Comparison of ENCODE assay signal across 7 mouse cellular contexts in the genomic region with DNA sequence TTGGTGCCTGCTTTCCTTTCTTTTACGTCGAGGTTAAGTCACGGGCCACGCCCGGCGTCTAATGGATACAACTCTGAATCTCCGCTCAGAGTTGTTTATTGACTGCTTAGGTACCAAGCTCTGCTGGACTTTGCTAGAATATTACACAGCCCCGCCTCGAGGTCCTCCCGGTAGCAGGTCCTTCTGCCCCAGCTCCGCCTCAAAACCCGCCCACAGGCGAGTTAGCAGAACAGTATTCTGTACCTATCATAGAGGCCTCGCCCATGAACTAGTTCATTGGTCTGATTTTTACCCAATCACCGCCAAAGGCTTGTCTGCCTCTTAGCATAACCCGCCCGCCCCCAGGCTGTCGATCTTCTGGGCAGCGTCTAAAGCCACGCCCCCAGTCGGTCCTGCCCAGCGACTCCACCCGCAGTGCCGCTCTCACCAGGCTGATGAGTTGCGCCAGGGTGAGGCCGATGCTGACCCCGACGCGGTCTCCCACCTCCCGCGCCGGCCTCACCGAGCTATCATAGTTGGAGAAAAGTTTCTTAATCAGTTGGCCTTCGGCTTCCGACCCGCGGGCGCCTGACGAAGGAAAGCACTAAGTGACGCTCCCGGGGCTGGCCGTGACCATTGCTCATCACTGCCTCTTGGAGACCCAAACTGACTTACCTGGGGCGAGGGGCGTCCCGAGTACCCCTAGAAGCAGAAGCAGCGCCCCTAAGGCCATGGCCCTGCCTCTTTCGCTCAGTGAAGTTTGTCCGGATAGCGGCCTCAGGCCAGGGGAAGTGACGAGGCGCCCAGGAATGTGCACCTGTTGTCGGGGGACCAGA. TPM values are rescaled to one million over a fixed set of nuclear protein-coding genes. Genes with fewer than 3 reads are reported as not detected.
DNase-seq lines count a peak whose midpoint lies in the region; ATAC-seq lines count a peak whose summit lies in the region.

Gene Chrnb1, minus strand, starts transcription at position 776 of the 815 bp plus-strand sequence.

- intact Hi-C loops in gastrocnemius, postnatal 14 days (cut with DNase I; ENCODE audit: low total_unique reads), result loop anchor here (5.0 kb wide), 1 partner anchor 33 kb away; the partner anchor contains the start of gene Slc35g3
- intact Hi-C loops in left cerebral cortex, postnatal 10 days (cut with DNase I), result no loop called here

- ATAC-seq in inflammation-experienced regulatory T-cells, adult 6 months, result peak; percentile 100
- ATAC-seq in megakaryocyte-erythroid progenitor cell, adult 5-6 weeks (replicated peaks; ENCODE audit: low FRiP score, low TSS enrichment, poor library complexity, severe bottlenecking), result peak; percentile 99

- DNase-seq in adrenal gland, adult 18-20 months (ENCODE audit: low spot score in 2 of 2), result peak; percentile 84 to 86
- DNase-seq in embryo, embryonic 10.5 days (ENCODE audit: low spot score), result peak; percentile 97
- peak; percentile 96 for DNase-seq in gastrocnemius, postnatal 14 days
- peak; percentile 92 to 95 for DNase-seq in left cerebral cortex, postnatal 10 days (ENCODE audit: extremely low spot score in 1 of 2, low spot score in 2 of 2)
- DNase-seq in right cerebral cortex, postnatal 4 days, result peak; percentile 79

RNA-seq across cellular contexts. Expression of gene Chrnb1, which starts in this region (rescaled TPM):
- total RNA-seq in adrenal gland, adult 18-20 months (2021), result 1 to 10 TPM; 1.3 to 3.9 TPM
- total RNA-seq in gastrocnemius, postnatal 14 days (2021), result 10 to 100 TPM; 75.5 to 80.7 TPM
- polyA plus RNA-seq in inflammation-experienced regulatory T-cells, adult 6 months (2017; shearing (Covaris generic)), result 1 to 10 TPM; 1.7 to 2.5 (median 1.8) TPM
- 1 to 10 TPM in 1 of 2 experiments, under 1 TPM in 1; 0.95 to 1.2 TPM for total RNA-seq in left cerebral cortex, postnatal 10 days (2021)
- total RNA-seq in megakaryocyte-erythroid progenitor cell, adult 5-6 weeks (2014; fragmentation: Nextera tagmentation), result 2.3 TPM in 1 of 2 replicates, not detected in the other
- 0.28 and 1.9 TPM in 2 replicates for total RNA-seq in megakaryocyte-erythroid progenitor cell, adult 5-6 weeks (2017)

Comparison
In these comparisons a context has a peak if more than half of its experiments do, and no peak if none do; other contexts are left out.
1. Peak in every context shown above with its lines: DNase-seq and ATAC-seq.
2. RNA of gene Chrnb1 (total RNA-seq): 75.5 to 80.7 TPM in gastrocnemius, postnatal 14 days; 1.3 to 3.9 TPM in adrenal gland, adult 18-20 months, 0.28 to 2.3 TPM in megakaryocyte-erythroid progenitor cell, adult 5-6 weeks and 0.95 to 1.2 TPM in left cerebral cortex, postnatal 10 days; every median in the first group is over 10 times any median in the second.